Mouse (Mus musculus): ENCODE measurements at regions not wholly inside any gene's neighbourhood (a gene's known extent, or its start where the extent isn't known, plus 50 kb on each side); places are given as distances from the start of the nearest gene placed in this dataset.

DNA sequence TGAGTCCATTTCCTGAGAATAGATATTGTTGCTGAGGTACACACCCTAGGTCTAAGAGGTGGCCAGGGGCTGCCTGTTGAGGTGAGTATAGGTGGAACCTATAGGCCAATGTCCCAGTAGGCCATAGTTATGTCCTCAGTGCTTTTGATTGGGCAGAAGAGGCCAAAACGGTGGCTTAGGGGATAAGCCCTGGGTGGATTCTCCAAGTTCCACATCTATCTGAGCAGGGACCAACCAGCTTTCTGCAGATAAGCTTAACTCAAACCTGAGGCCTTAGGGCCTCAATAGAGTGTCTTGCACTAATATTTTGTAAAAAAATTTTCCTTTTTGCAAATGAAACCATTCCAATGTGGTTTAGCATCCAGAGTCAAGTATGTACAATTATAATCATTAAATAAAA lies 231.4 kb downstream of the Cog6 start:
- no peak for TF ChIP-seq CTCF (IDR thresholded peaks at IDR 0.05)
- TF ChIP-seq POLR2A (IDR thresholded peaks at IDR 0.05; ENCODE audit: insufficient read depth, low read depth, low read length): no peak
